8 mouse cellular contexts compared by ENCODE assay signal in the genomic region with DNA sequence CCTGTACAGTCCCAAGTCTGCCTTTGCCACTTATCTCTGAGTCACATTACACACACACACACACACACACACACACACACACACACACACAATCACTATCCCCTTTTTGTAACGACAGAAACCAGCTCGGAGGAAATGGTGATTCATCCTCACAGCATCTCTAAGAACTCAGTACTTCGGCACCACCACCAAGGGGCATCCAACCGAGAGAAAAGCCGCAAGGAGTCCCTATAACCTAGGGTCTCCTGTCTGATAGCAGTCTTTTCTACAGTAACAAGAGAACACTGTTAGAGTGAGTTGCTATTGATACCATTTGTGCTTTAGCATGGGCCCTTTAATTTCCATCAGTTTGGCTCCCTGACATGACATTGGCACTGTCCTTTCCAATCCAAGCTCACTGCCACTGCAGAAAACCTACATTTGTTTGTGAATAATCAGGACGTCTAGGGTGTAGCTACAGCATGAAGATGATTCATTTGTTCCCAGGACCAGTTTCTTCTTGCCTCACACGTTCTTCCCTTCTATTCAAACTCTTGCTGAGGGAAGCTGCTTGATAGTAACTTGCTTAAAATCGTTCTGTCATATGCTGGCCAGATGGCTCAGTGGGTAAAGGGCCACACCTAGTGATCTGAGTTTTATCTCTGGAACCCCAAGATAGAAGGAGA. TPM values are rescaled to one million over a fixed set of nuclear protein-coding genes. Genes with fewer than 3 reads are reported as not detected.
DNase-seq lines count a peak whose midpoint lies in the region.

No protein-coding gene starts in this region.

- peak; percentile 21 for DNase-seq in layer of hippocampus, adult 11-12 months (ENCODE audit: low spot score)
- no peak for DNase-seq in layer of hippocampus, adult 9-10 months (ENCODE audit: low spot score)
- peak; percentile 37 for DNase-seq in adrenal gland, postnatal 14 days
- DNase-seq in frontal cortex, postnatal 14 days (ENCODE audit: low spot score in 2 of 2): peak; percentile 14 to 19
- DNase-seq in right cerebral cortex, postnatal 10 days (ENCODE audit: low spot score in 2 of 2): peak; percentile 36 to 38
- no peak for DNase-seq in ovary, postnatal 10 days (ENCODE audit: low spot score)
- no peak for DNase-seq in spleen, adult 12 weeks (ENCODE audit: low spot score)
- no peak for DNase-seq in kidney, adult 11 months

RNA-seq across cellular contexts. Expression of a gene that starts 2.0 kb away (rescaled TPM):
- 22.7 and 24.0 TPM in 2 replicates for total RNA-seq in adrenal gland, postnatal 14 days (2021)

RNA-seq across cellular contexts. Expression of a gene that starts 50.9 kb away (rescaled TPM):
- total RNA-seq in adrenal gland, postnatal 14 days (2021): 116 and 127 TPM in 2 replicates

RNA-seq across cellular contexts. Expression of a gene that starts 51.8 kb away (rescaled TPM):
- total RNA-seq in adrenal gland, postnatal 14 days (2021): 63.8 and 73.9 TPM in 2 replicates

Comparison
In these comparisons a context has a peak if more than half of its experiments do, and no peak if none do; other contexts are left out.
1. DNase-seq: peak in layer of hippocampus, adult 11-12 months (single experiment), adrenal gland, postnatal 14 days (single experiment), frontal cortex, postnatal 14 days (2 of 2) and right cerebral cortex, postnatal 10 days (2 of 2); none in layer of hippocampus, adult 9-10 months (single experiment), ovary, postnatal 10 days (single experiment), spleen, adult 12 weeks (single experiment) and kidney, adult 11 months (single experiment).